Mouse (Mus musculus) spleen, postnatal 4 days (tissue): ENCODE results near the gene Ptp4a2.
"Not testable (repeated sequence)": the region's sequence is repeated elsewhere in the genome, so short reads cannot be mapped to it uniquely, and the experiment has no call there.

Experiments used
- DNase-seq, 2 experiments: peaks; one replicate each; pipeline ENCODE4 v3.0.0; 2022; ENCODE audit warnings: low spot score in 2 of 2

The Ptp4a2 gene

DNA sequence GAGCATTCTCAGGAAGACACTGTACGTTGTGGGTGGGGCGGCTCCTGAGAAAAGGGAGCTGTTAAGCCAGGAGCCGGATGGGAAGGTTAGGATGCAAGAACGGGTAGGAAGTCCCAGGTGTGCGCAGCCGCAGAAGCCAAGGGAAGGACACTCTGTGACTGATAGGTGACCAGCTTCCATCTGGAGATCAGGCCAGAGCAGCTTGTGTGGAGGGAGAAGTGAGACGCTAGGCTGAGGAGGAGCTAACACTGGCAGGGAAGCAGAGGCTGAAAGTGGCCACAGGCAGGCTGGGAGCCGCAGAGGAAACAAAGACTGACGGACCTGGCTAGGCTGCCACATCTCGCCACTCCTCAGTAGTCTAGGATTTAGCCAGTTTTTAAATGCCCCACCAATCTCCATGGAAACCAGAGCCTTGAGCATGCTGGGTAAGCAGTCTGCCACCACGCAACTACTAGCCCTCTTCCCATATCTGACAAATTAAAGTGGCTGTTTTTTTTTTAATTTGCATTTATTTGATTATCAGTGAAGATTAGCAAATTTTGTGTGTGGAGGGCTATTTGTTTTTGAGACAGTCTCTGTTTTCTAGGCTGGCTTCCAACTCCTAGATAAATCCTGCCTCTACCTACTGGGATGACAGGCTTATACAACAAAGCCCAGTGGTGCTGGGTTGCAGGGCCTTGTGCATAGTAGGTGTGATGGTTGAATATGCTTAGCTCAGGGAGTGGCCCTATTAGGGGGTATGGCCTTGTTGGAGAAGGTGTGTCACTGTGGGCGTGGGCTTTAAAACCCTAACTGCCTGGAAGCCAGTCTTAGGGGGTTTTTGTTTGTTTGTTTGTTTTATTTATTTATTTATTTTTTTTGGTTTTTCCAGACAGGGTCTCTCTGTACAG is 73.3 kb downstream of the Ptp4a2 start:
- no peak for DNase-seq

DNA sequence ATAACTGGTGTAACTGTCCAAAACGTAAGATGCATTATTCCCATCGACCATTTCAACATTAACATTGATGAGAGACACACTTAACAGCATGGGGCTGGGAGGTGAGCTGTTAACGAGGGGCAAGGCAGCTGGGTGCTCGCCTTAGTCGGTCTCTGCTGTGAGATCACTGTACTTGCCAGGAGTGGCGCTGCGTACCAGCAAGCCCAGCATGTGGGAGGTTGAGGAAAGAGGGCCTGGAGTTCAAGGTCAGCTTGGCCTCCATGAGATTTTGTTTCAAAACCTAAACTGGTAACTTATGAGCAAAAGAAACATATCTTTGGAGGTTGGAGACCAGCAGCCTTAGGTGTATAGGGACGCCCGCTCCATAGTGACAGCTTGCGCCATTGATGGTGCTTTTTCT is 78.6 kb downstream of the Ptp4a2 start:
- no peak for DNase-seq

DNA sequence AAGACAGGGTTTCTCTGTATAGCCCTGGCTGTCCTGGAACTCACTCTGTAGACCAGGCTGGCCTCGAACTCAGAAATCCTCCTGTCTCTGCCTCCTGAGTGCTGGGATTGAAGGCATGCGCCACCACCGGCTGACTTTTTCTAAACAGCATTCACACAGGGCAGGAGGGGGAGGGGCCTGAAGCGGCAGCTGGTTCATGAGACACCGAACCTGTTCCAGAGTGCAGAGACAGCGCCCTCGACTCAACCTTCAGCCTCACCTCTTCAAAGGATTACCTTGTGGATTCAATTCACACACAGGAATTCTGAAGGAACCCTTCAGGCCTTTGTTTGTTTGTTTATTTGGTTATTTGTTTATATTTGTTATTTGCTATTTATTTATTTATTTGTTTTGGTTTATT is 79.1 kb downstream of the Ptp4a2 start:
- no peak for DNase-seq

DNA sequence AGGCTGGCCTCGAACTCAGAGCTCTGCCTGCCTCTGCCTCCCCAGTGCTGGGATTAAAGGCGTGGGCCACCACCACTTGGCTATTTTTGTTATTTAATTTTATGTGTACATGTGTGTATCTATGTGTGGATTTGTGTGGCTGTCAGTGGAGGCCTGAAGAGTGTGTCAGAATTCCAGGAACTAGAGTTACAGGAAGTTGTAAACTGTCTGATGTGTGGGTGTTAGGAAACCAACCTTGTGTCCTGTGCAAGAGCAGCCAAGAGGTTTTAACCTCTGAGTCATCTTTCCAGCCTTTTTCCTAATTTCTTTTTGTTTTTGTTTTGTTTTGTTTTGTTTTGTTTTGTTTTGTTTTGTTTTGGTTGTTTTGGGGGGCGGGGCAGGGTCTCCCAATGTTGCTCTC is 83.8 kb downstream of the Ptp4a2 start:
- no peak for DNase-seq

DNA sequence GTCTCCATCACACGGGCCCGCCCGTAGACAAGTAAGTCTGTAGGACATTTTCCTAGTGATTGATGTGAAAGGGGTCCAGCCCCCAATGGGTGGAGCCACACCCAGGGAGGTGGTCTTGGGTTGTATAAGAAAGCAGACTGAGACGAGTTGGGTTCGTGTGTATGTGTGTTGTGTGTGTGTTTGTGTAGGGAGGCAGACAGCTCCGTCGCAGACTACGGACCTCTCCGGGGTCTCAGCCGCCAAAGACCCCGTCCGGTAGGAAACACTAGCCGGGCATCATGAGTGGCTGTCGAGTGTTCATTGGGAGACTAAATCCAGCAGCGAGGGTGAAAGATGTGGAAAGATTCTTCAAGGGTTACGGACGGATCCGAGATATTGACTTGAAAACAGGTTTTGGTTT is 87.8 kb downstream of the Ptp4a2 start:
- DNase-seq = not testable (repeated sequence)
